Mouse (Mus musculus): Measurements from ENCODE around the gene Fam117b.

- TF ChIP-seq POLR2A (IDR thresholded peaks at IDR 0.05; ENCODE audit: insufficient read depth, low read depth, low read length) (no peak), EP300 (IDR thresholded peaks at IDR 0.05; ENCODE audit: insufficient read depth, low read depth, low read length) (no peak), CTCF (IDR thresholded peaks at IDR 0.05) (no peak)
These were observed 34.7 kb upstream of the Fam117b start for GRCm38 (mm10) chr1:59878098-59878497.
